Mouse (Mus musculus): ENCODE measurements around the gene Riiad1. TPM values are rescaled to one million over a fixed set of nuclear protein-coding genes. Genes with fewer than 3 reads are reported as not detected.

Riiad1 gene
- 1 to 10 TPM; 3.0 to 3.3 TPM for total RNA-seq (2021)
- long read RNA-seq, experiment 1 = 0 reads
- long read RNA-seq, experiment 2, partial matches to known transcripts = 1 of 1 reads
- long read RNA-seq, experiment 2, other reads (novel, unspliced or antisense) = 0 of 1 reads

- no peak for DNase-seq (ENCODE audit: low spot score in 2 of 2)
Measured at GRCm38 (mm10) chr3:94480291-94480884, at the start of gene Riiad1. TSS of gene Riiad1 (minus strand) at chr3:94480341.

- DNase-seq (ENCODE audit: low spot score in 2 of 2) = no peak
Measured at GRCm38 (mm10) chr3:94526731-94527130, 46.6 kb upstream of the Riiad1 start.

- no peak for DNase-seq (ENCODE audit: low spot score in 2 of 2)
Measured at GRCm38 (mm10) chr3:94506664-94507063, 26.5 kb upstream of the Riiad1 start.

GRCm38 (mm10) chr3:94502243-94502642 is 22.1 kb upstream of the Riiad1 start:
- no peak for DNase-seq (ENCODE audit: low spot score in 2 of 2)

GRCm38 (mm10) chr3:94497162-94497561 is 17.0 kb upstream of the Riiad1 start:
- no peak for DNase-seq (ENCODE audit: low spot score in 2 of 2)

- no peak for DNase-seq (ENCODE audit: low spot score in 2 of 2)
Measured at GRCm38 (mm10) chr3:94487581-94487980, 7.4 kb upstream of the Riiad1 start.

- no peak for DNase-seq (ENCODE audit: low spot score in 2 of 2)
Measured at GRCm38 (mm10) chr3:94485922-94486321, 5.8 kb upstream of the Riiad1 start.

- no peak for DNase-seq (ENCODE audit: low spot score in 2 of 2)
Measured at GRCm38 (mm10) chr3:94483790-94484439, 3.8 kb upstream of the Riiad1 start.

- DNase-seq (ENCODE audit: low spot score in 2 of 2) = no peak
Measured at GRCm38 (mm10) chr3:94482764-94483385, 2.7 kb upstream of the Riiad1 start.

- DNase-seq (ENCODE audit: low spot score in 2 of 2) = no peak
Measured at GRCm38 (mm10) chr3:94481429-94481828, 1.3 kb upstream of the Riiad1 start.

GRCm38 (mm10) chr3:94479564-94479963 is 577 bp downstream of the Riiad1 start:
- DNase-seq (ENCODE audit: low spot score in 2 of 2) = no peak

- DNase-seq (ENCODE audit: low spot score in 2 of 2) = no peak
Measured at GRCm38 (mm10) chr3:94478591-94479169, 1.5 kb downstream of the Riiad1 start.

- DNase-seq (ENCODE audit: low spot score in 2 of 2) = no peak
Measured at GRCm38 (mm10) chr3:94477981-94478422, 2.1 kb downstream of the Riiad1 start, which contains the start of gene Celf3. TSS of gene Celf3 (plus strand) at chr3:94478295.

- DNase-seq (ENCODE audit: low spot score in 2 of 2) = no peak
Measured at GRCm38 (mm10) chr3:94477444-94477843, 2.7 kb downstream of the Riiad1 start.

- DNase-seq (ENCODE audit: low spot score in 2 of 2) = no peak
Measured at GRCm38 (mm10) chr3:94476301-94477035, 3.7 kb downstream of the Riiad1 start.

GRCm38 (mm10) chr3:94473567-94474232 is 6.4 kb downstream of the Riiad1 start:
- DNase-seq (ENCODE audit: low spot score in 2 of 2) = no peak

- DNase-seq (ENCODE audit: low spot score in 2 of 2) = no peak
Measured at GRCm38 (mm10) chr3:94473115-94473505, 7.0 kb downstream of the Riiad1 start.

GRCm38 (mm10) chr3:94472447-94473114 is 7.6 kb downstream of the Riiad1 start:
- DNase-seq (ENCODE audit: low spot score in 2 of 2) = no peak

- no peak for DNase-seq (ENCODE audit: low spot score in 2 of 2)
Measured at GRCm38 (mm10) chr3:94468931-94469330, 11.2 kb downstream of the Riiad1 start.

Measured in adrenal gland, adult 18-20 months (tissue).